Mouse (Mus musculus) heart, adult 2 months (tissue): Measurements from ENCODE around the gene H2-Q1. TPM values are rescaled to one million over a fixed set of nuclear protein-coding genes. Genes with fewer than 3 reads are reported as not detected.

ENCODE experiments used
- DNase-seq, 2 experiments: peaks; one replicate each; pipeline ENCODE4 v3.0.0; 2021
- H3K27ac ChIP-seq: fragments of 200-600 bp; 2 replicates; pipeline ENCODE4 v1.8.1; 2022
- H3K27me3 ChIP-seq: fragments of 200-500 bp; 2 replicates; pipeline ENCODE4 v1.6.1; 2012; ENCODE audit warnings: mild to moderate bottlenecking, low read length, inconsistent platforms, mixed read lengths; ENCODE audit not compliant: control insufficient read depth, insufficient read depth
- H3K36me3 ChIP-seq: fragments of 200-500 bp; 2 replicates; pipeline ENCODE4 v1.6.1; 2012; ENCODE audit warnings: low read length, inconsistent platforms; ENCODE audit not compliant: control insufficient read depth, insufficient read depth
- H3K4me1 ChIP-seq: fragments of 200-500 bp; 2 replicates; pipeline ENCODE4 v1.6.1; 2011; ENCODE audit warnings: low read length; ENCODE audit not compliant: control insufficient read depth, insufficient read depth
- H3K4me3 ChIP-seq: fragments of 200-600 bp; 2 replicates; pipeline ENCODE4 v1.8.1; 2022
- H3K79me2 ChIP-seq: fragments of 200-500 bp; replicated peaks from 2 replicates; pipeline ENCODE4 v1.6.1; 2012; ENCODE audit warnings: mild to moderate bottlenecking, inconsistent platforms, low read length, moderate library complexity, mixed read lengths; ENCODE audit not compliant: control insufficient read depth, insufficient read depth
- H3K9ac ChIP-seq: fragments of 200-500 bp; 2 replicates; pipeline ENCODE4 v1.6.1; 2012; ENCODE audit warnings: low read depth, mild to moderate bottlenecking, control low read depth, inconsistent platforms, low read length, mixed read lengths
- CTCF ChIP-seq: fragments of 200-600 bp; IDR thresholded peaks from 2 replicates; pipeline ENCODE4 v1.8.1; 2022; ENCODE audit warnings: antibody characterized with exemption, mild to moderate bottlenecking, moderate library complexity
- EP300 ChIP-seq: fragments of 200-500 bp; IDR thresholded peaks from 2 replicates; pipeline ENCODE4 v1.6.1; 2011; ENCODE audit warnings: low read depth, low read length, control low read depth; ENCODE audit not compliant: insufficient read depth
- POLR2A ChIP-seq: fragments of 200-500 bp; IDR thresholded peaks from 2 replicates; pipeline ENCODE4 v1.6.1; 2011; ENCODE audit warnings: mild to moderate bottlenecking, low read depth, low read length, control low read depth; ENCODE audit not compliant: insufficient read depth
- WGBS: fragments of 180-500 bp; shearing (Covaris S2); methylation state at CpG from one replicate; pipeline ENCODE4 v1.1.7; 2018; 5-methylcytosine and 5-hydroxymethylcytosine counted together
- intact Hi-C: fragments of 180-260 bp; cut with DNase I; formaldehyde crosslinking; loops from one replicate; pipeline ENCODE4 v1.15.1; 2025
- long read RNA-seq: library from polyadenylated mRNA; stranded (forward); transcript quantifications from one replicate; pipeline ENCODE4 v2.0.0, GENCODE M21; 2021
- polyA plus RNA-seq: library from polyadenylated mRNA; depleted of rRNA; stranded (reverse); fragments of >200 nt; gene quantifications from 2 replicates; pipeline ENCODE4 v1.2.3, GENCODE M21; 2012; rRNA removed
- total RNA-seq, 2 experiments: library from RNA; stranded (reverse); gene quantifications; 2 replicates each; pipeline ENCODE4 v1.2.3; 2021

The H2-Q1 gene
- total RNA-seq (1 to 10 TPM; 1.5 TPM), polyA plus RNA-seq (not detected in 2 replicates)
- long read RNA-seq, result 0 reads

GRCm38 (mm10) chr17:35320327-35321081 is at the start of gene H2-Q1:
TSS of gene H2-Q1 (plus strand) at chr17:35320405.
- TF ChIP-seq CTCF (no peak), EP300 (no peak), POLR2A (no peak)
- no peak for DNase-seq
- Histone ChIP-seq H3K9ac (no peak within 1 kb of the TSS), H3K4me1 (no peaks in the 10 kb centered on the region), H3K27me3 (peaks cover 11% of the 10 kb centered on the region), H3K27ac (no peak within 1 kb of the TSS), H3K4me3 (no peak within 1 kb of the TSS), H3K79me2 (no peaks in the 10 kb centered on the region), H3K36me3 (no peaks in the 10 kb centered on the region)
- intact Hi-C loops, result no loop called here
- WGBS, result 2% methylated on average over 55 of the region's 55 CpGs

DNA sequence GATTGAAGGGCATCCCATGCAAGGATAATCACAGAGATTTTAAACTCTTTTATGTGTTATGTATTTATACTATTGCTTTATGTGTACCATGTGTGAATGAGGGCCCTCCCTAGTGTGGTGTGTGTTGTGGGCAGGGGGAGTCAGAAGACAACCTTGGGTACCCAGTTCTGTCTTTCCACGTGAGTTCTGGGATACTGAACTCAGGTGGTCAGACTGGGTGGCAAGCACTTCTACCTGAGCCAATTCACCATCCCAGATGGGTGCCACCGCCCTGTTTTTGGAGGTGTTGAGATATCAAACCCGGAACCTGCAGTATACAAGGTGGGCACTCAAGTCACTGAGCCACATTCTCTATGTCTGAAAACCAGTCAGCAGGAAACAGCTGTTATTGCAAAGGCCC is 48.0 kb upstream of the H2-Q1 start:
- intact Hi-C loops, result loop anchor here (1.0 kb wide), 1 partner anchor 27 kb away; no protein-coding TSS in a partner anchor
- Histone ChIP-seq H3K4me1 (peaks cover 2% of the 10 kb centered on the region; the same call in 1 of the 2 replicates), H3K36me3 (no peaks in the 10 kb centered on the region), H3K79me2 (no peaks in the 10 kb centered on the region), H3K9ac (no peak overlapping the region), H3K27ac (no peak overlapping the region), H3K27me3 (peaks cover 4% of the 10 kb centered on the region; the same call in 1 of the 2 replicates), H3K4me3 (no peak overlapping the region)
- 64% methylated on average over 3 of the region's 3 CpGs for WGBS
- TF ChIP-seq CTCF (no peak), EP300 (no peak), POLR2A (no peak)
- DNase-seq, result no peak

- H3K9ac ChIP-seq, result no peak overlapping the region
- H3K27ac ChIP-seq, result no peak overlapping the region
- peaks cover 4% of the 10 kb centered on the region; the same call in 1 of the 2 replicates for H3K27me3 ChIP-seq
- H3K4me3 ChIP-seq, result no peak overlapping the region
- DNase-seq, result peak; percentile 86 to 94
- intact Hi-C loops, result loop anchor here (1.0 kb wide), 1 partner anchor 16 kb away; no protein-coding TSS in a partner anchor
- H3K79me2 ChIP-seq, result no peaks in the 10 kb centered on the region
- WGBS, result 2% methylated on average over 11 of the region's 11 CpGs
- H3K4me1 ChIP-seq, result peaks cover 2% of the 10 kb centered on the region; the same call in 1 of the 2 replicates
- no peaks in the 10 kb centered on the region for H3K36me3 ChIP-seq
- TF ChIP-seq POLR2A (no peak), EP300 (peak; percentile 81; the same call in 1 of the 2 replicates), CTCF (peak; percentile 98; the same call in 1 of the 2 replicates)
Measured at GRCm38 (mm10) chr17:35274770-35275169, 45.4 kb upstream of the H2-Q1 start.

DNA sequence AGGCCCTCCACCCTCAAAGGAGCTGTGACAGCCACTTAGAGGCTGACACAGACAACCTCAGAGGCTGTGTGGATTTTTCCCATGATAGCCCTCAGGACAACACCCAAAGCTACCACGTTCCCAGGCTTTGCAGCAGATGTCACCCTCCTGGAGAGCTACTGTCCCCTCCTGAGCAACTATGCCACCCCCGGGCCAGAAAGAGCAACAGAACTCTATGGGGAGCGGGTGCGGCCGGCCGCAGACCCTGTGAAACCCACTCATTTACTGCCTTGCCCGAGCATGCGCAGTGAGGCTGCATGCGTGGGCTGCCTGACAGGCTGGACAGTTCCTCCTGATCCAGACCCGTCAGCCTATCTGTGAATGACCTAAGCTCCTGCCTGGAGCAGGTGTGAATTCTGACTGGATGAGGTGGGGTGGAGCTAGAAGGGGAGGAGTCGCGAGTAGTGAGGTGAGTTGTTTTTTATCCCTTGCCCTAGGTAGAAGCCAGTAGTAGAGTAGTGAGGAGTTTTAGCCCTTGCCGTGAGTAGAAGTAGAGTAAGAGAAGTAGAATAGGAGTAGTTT is 43.8 kb upstream of the H2-Q1 start:
- Histone ChIP-seq H3K79me2 (no peaks in the 10 kb centered on the region), H3K27me3 (peaks cover 4% of the 10 kb centered on the region; the same call in 1 of the 2 replicates), H3K9ac (no peak overlapping the region), H3K36me3 (no peaks in the 10 kb centered on the region), H3K4me3 (no peak overlapping the region), H3K27ac (no peak overlapping the region), H3K4me1 (peaks cover 2% of the 10 kb centered on the region; the same call in 1 of the 2 replicates)
- WGBS, result 17% methylated on average over 13 of the region's 13 CpGs
- intact Hi-C loops, result no loop called here
- DNase-seq, result no peak
- TF ChIP-seq CTCF, result no peak

- H3K27me3 ChIP-seq, result peaks cover 4% of the 10 kb centered on the region; the same call in 1 of the 2 replicates
- 79% methylated on average over 8 of the region's 8 CpGs for WGBS
- H3K27ac ChIP-seq, result no peak overlapping the region
- H3K36me3 ChIP-seq, result no peaks in the 10 kb centered on the region
- intact Hi-C loops, result no loop called here
- TF ChIP-seq CTCF (no peak), POLR2A (no peak), EP300 (no peak)
- no peak overlapping the region for H3K4me3 ChIP-seq
- DNase-seq, result no peak
- no peaks in the 10 kb centered on the region for H3K79me2 ChIP-seq
- H3K4me1 ChIP-seq, result peaks cover 2% of the 10 kb centered on the region; the same call in 1 of the 2 replicates
- H3K9ac ChIP-seq, result no peak overlapping the region
Measured at GRCm38 (mm10) chr17:35278049-35278448, 42.2 kb upstream of the H2-Q1 start.
